Mouse (Mus musculus) stomach, embryonic 16.5 days (tissue): Measurements from ENCODE around the gene Hs3st4. TPM values are rescaled to one million over a fixed set of nuclear protein-coding genes. Genes with fewer than 3 reads are reported as not detected.

Experiments
- ATAC-seq: fragments of 200-750 bp; cut with Nextera tagmentation; 2 replicates; pipeline ENCODE4 v1.8.0; 2017; ENCODE audit warnings: moderate number of reproducible peaks, moderate TSS enrichment; ENCODE audit not compliant: insufficient read depth, low FRiP score
- H3K27ac ChIP-seq: fragments of 300-500 bp; sonication (generic); 2 replicates; pipeline ENCODE4 v1.5.1; 2014; ENCODE audit warnings: low read length
- H3K27me3 ChIP-seq: fragments of 300-500 bp; sonication (generic); 2 replicates; pipeline ENCODE4 v1.6.1; 2014; ENCODE audit warnings: low read length, control low read depth, mixed read lengths; ENCODE audit not compliant: control insufficient read depth, insufficient read depth
- H3K36me3 ChIP-seq: fragments of 300-500 bp; sonication (generic); 2 replicates; pipeline ENCODE4 v1.6.1; 2014; ENCODE audit warnings: low read length; ENCODE audit not compliant: control insufficient read depth, insufficient read depth
- H3K4me1 ChIP-seq: fragments of 300-500 bp; sonication (generic); 2 replicates; pipeline ENCODE4 v1.6.1; 2014; ENCODE audit warnings: low read length, control low read depth, mixed read lengths; ENCODE audit not compliant: control insufficient read depth, insufficient read depth
- H3K4me2 ChIP-seq: fragments of 300-500 bp; sonication (generic); 2 replicates; pipeline ENCODE4 v1.6.1; 2014; ENCODE audit warnings: low read depth, low read length, mixed read lengths
- H3K4me3 ChIP-seq: fragments of 300-500 bp; sonication (generic); replicated peaks from 2 replicates; pipeline ENCODE4 v1.5.1; 2014; ENCODE audit warnings: mild to moderate bottlenecking, low read length
- H3K9ac ChIP-seq: fragments of 300-500 bp; sonication (generic); 2 replicates; pipeline ENCODE4 v1.6.1; 2014; ENCODE audit warnings: low read length
- H3K9me3 ChIP-seq: fragments of 300-500 bp; sonication (generic); replicated peaks from 2 replicates; pipeline ENCODE4 v1.6.1; 2016; ENCODE audit warnings: low read length, control low read depth; ENCODE audit not compliant: control insufficient read depth
- WGBS: fragments of 180-500 bp; shearing (Covaris S2); extraction: QIAGEN DNeasy Blood & Tissue Kit; methylation state at CpG from one replicate; pipeline ENCODE4 v1.1.7; 2014; 5-methylcytosine and 5-hydroxymethylcytosine counted together
- polyA plus RNA-seq: library from polyadenylated mRNA; unstranded; fragments of >200 nt; fragmentation: Nextera tagmentation; extraction: Ambion mirVana; gene quantifications from 2 replicates; pipeline ENCODE4 v1.2.1, GENCODE M21; 2015

Gene Hs3st4
- polyA plus RNA-seq, 1 experiment from 2014 or later: 0.10 TPM

- Histone ChIP-seq H3K27me3 (no peaks in the 10 kb centered on the region), H3K4me1 (no peaks in the 10 kb centered on the region), H3K9ac (no peak overlapping the region), H3K36me3 (no peaks in the 10 kb centered on the region), H3K9me3 (no peaks in the 10 kb centered on the region), H3K4me3 (no peak overlapping the region), H3K27ac (no peak overlapping the region), H3K4me2 (no peak overlapping the region)
- ATAC-seq: no peak
- 92% methylated on average over 4 of the region's 4 CpGs for WGBS
Measured at GRCm38 (mm10) chr7:124354035-124354434, 371.4 kb downstream of the Hs3st4 start.

GRCm38 (mm10) chr7:124358068-124358467, 375.4 kb downstream of the Hs3st4 start:
- Histone ChIP-seq H3K4me1 (no peaks in the 10 kb centered on the region), H3K4me2 (no peak overlapping the region), H3K4me3 (no peak overlapping the region), H3K9me3 (no peaks in the 10 kb centered on the region), H3K27ac (no peak overlapping the region), H3K27me3 (no peaks in the 10 kb centered on the region), H3K9ac (no peak overlapping the region), H3K36me3 (no peaks in the 10 kb centered on the region)
- WGBS: 30% methylated on average over 3 of the region's 3 CpGs
- ATAC-seq: no peak

- no peaks in the 10 kb centered on the region for H3K27me3 ChIP-seq
- no peak overlapping the region for H3K4me3 ChIP-seq
- no peaks in the 10 kb centered on the region for H3K4me1 ChIP-seq
- H3K4me2 ChIP-seq: no peak overlapping the region
- 65% methylated on average over 4 of the region's 4 CpGs for WGBS
- ATAC-seq: no peak
- H3K9me3 ChIP-seq: no peaks in the 10 kb centered on the region
- no peaks in the 10 kb centered on the region for H3K36me3 ChIP-seq
- H3K27ac ChIP-seq: no peak overlapping the region
- H3K9ac ChIP-seq: no peak overlapping the region
Measured at GRCm38 (mm10) chr7:124359836-124360235, 377.2 kb downstream of the Hs3st4 start.

DNA sequence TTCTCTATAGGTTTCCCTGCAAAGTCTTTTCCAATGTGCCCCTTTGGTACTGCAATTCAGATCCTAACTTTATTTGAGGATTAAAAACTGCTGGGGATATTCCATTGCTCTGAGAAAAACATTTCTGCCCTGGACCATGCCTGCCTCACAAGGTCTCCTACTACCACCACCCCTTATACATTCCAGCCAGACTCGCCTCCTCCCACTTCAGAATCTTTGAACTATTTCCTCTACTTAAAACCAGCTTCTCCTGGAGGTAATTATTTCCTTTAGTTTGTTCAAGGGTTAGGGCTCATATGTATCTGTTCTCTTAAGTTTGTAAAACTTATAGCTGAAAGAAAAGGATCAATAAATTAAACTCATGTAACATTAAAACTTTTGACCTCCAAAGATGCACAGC, 389.6 kb downstream of the Hs3st4 start:
- H3K27ac ChIP-seq: no peak overlapping the region
- 54% methylated on average over 1 of the region's 1 CpGs for WGBS
- H3K36me3 ChIP-seq: no peaks in the 10 kb centered on the region
- H3K27me3 ChIP-seq: no peaks in the 10 kb centered on the region
- H3K4me2 ChIP-seq: no peak overlapping the region
- H3K9me3 ChIP-seq: no peaks in the 10 kb centered on the region
- H3K9ac ChIP-seq: no peak overlapping the region
- H3K4me3 ChIP-seq: no peak overlapping the region
- no peaks in the 10 kb centered on the region for H3K4me1 ChIP-seq
- no peak for ATAC-seq

DNA sequence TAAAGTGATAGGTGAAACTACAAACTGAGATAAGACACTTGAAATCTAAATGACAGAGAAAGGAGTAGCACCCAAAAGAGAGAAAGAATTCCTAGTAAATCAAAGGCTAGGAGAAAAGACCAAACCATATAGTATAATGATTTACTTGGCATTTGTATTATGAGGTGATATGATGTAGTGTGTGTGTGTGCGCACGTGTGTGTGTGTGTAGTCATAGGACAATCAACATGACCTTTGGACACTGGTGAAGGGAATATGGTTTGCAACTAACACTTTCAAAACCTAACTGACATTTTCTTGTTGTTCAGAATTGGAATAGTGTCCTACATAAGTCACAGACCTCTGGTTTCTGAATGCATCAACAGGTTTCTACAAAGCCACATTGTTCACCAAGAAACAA, 390.0 kb downstream of the Hs3st4 start:
- H3K4me1 ChIP-seq: no peaks in the 10 kb centered on the region
- ATAC-seq: no peak
- no peak overlapping the region for H3K9ac ChIP-seq
- no peak overlapping the region for H3K4me2 ChIP-seq
- no peak overlapping the region for H3K27ac ChIP-seq
- no peak overlapping the region for H3K4me3 ChIP-seq
- 67% methylated on average over 2 of the region's 2 CpGs for WGBS
- H3K9me3 ChIP-seq: no peaks in the 10 kb centered on the region
- no peaks in the 10 kb centered on the region for H3K27me3 ChIP-seq
- no peaks in the 10 kb centered on the region for H3K36me3 ChIP-seq

GRCm38 (mm10) chr7:124383489-124383888, 400.8 kb downstream of the Hs3st4 start:
- H3K4me2 ChIP-seq: no peak overlapping the region
- H3K9ac ChIP-seq: no peak overlapping the region
- no peak overlapping the region for H3K4me3 ChIP-seq
- H3K27me3 ChIP-seq: no peaks in the 10 kb centered on the region
- no peaks in the 10 kb centered on the region for H3K9me3 ChIP-seq
- no peaks in the 10 kb centered on the region for H3K36me3 ChIP-seq
- 35% methylated on average over 4 of the region's 4 CpGs for WGBS
- no peak overlapping the region for H3K27ac ChIP-seq
- no peaks in the 10 kb centered on the region for H3K4me1 ChIP-seq
- no peak for ATAC-seq

GRCm38 (mm10) chr7:124399184-124399583, 416.5 kb downstream of the Hs3st4 start:
- Histone ChIP-seq H3K4me2 (no peak overlapping the region), H3K4me3 (no peak overlapping the region), H3K27me3 (no peaks in the 10 kb centered on the region), H3K9me3 (no peaks in the 10 kb centered on the region), H3K27ac (no peak overlapping the region), H3K36me3 (no peaks in the 10 kb centered on the region), H3K4me1 (no peaks in the 10 kb centered on the region), H3K9ac (no peak overlapping the region)
- no peak for ATAC-seq

GRCm38 (mm10) chr7:124426951-124427350, 444.3 kb downstream of the Hs3st4 start:
- no peaks in the 10 kb centered on the region for H3K9me3 ChIP-seq
- no peak overlapping the region for H3K27ac ChIP-seq
- no peak overlapping the region for H3K9ac ChIP-seq
- no peaks in the 10 kb centered on the region for H3K27me3 ChIP-seq
- no peaks in the 10 kb centered on the region for H3K4me1 ChIP-seq
- no peak for ATAC-seq
- H3K36me3 ChIP-seq: no peaks in the 10 kb centered on the region
- no peak overlapping the region for H3K4me2 ChIP-seq
- H3K4me3 ChIP-seq: no peak overlapping the region
